Mouse (Mus musculus) gastrocnemius, postnatal 14 days (tissue): ENCODE results near the gene 2310022B05Rik. TPM values are rescaled to one million over a fixed set of nuclear protein-coding genes. Genes with fewer than 3 reads are reported as not detected.
A peak's percentile ranks its signal among the peaks of the same experiment; 100 is the strongest.

Source experiments
- DNase-seq: peaks from one replicate; pipeline ENCODE4 v3.0.0; 2021; ENCODE audit warnings: mixed read lengths
- intact Hi-C: fragments of 180-260 bp; cut with DNase I; formaldehyde crosslinking; loops from one replicate; pipeline ENCODE4 v1.15.1; 2025; ENCODE audit warnings: low total_unique reads
- long read RNA-seq, 2 experiments: library from polyadenylated mRNA; stranded (forward); transcript quantifications; one replicate each; pipeline ENCODE4 v2.0.0; 2021
- total RNA-seq, 2 experiments: library from RNA; stranded (reverse); gene quantifications; 2 replicates each; pipeline ENCODE4 v1.2.3; 2021

Gene 2310022B05Rik
- total RNA-seq = 10 to 100 TPM; 21.4 to 25.8 TPM
- long read RNA-seq, experiment 1, transcript 2310022B05Rik-201 (4 exons, 3,307 nt) = major isoform, 49 of 56 reads
- long read RNA-seq, experiment 1, partial matches to known transcripts = 3 of 56 reads
- long read RNA-seq, experiment 1, other reads (novel, unspliced or antisense) = 4 of 56 reads
- long read RNA-seq, experiment 2, transcript 2310022B05Rik-201 (4 exons, 3,307 nt) = major isoform, 51 of 58 reads
- long read RNA-seq, experiment 2, partial matches to known transcripts = 1 of 58 reads
- long read RNA-seq, experiment 2, other reads (novel, unspliced or antisense) = 6 of 58 reads

DNA sequence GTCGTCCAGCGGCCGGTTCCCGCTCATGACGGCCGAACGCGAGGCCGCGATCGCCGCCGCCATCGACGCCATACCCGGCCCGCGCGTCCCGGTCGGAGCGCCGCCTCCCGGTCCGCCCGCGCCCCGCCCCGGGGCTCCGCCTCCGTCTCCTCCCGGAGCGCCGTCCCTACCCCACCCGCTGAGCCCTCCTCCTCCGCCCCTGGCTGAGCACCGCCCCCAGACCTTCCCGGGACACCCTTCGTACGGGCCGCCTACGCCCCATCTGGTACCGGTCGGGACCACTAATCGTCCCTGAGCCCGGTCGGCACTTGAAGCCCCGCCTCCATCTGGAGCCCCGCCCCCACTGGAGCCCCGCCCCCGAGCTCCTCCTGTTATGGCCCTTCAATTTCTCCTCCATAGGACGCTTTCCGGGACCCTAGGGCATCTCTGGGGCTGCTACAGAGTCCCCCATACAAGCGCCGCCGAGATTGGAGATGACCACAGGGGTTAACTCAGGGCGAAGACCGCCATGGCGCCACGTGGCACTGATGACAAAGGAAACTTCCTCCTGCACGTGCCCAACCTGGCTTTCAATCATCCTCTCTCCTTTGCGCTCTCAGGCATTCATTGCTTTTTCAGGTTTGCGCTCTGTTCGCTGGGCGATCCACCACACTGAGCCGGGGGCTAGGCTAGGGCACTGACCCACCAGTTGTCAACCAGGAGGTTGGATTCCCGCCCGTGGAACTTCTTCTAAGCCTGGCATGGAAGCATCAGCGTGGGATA is at the start of gene 2310022B05Rik:
Gene 2310022B05Rik (minus strand): TSS at position 258 of the 762 bp plus-strand sequence.
- peak; percentile 91 for DNase-seq
- intact Hi-C loops = no loop called here

DNA sequence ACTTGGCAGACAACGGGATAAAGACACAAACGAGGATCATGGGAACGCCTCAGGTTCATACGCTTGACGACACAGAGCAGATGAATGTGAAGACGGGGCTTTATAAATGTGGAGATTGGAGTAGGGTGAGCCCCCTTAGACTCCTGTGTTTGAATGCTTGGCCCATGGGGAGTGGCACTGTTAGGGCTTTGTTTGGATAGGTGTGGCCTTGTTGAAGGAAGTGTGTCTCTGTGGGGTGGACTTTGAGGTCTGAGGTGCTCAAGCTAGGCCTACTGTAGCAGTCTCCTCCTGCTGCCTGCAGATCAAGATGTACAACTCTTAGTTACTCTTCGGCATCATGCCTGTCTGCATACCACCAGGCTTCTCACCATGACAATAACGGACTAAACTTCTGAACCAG is 42.7 kb upstream of the 2310022B05Rik start:
- no peak for DNase-seq
- intact Hi-C loops = no loop called here

DNA sequence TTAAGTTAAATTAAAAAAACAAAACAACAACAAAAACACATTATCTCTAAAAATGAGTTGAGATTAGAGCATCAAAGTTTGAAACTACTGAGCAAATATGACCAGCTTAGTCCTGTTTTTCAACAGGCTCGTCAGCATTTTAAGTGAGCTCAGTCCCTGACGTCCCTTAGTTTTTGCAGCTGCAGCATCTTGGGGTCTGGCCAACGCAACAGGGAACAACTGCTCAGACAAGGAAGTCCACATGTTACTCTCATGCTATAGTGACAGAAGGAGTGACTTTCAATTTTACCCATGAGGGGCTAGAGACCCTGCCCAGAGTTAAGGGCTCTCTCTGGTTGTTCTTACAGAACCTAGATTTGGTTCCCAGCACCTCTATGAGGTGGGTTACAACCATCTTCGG is 41.2 kb upstream of the 2310022B05Rik start:
- DNase-seq = no peak
- intact Hi-C loops = no loop called here

DNA sequence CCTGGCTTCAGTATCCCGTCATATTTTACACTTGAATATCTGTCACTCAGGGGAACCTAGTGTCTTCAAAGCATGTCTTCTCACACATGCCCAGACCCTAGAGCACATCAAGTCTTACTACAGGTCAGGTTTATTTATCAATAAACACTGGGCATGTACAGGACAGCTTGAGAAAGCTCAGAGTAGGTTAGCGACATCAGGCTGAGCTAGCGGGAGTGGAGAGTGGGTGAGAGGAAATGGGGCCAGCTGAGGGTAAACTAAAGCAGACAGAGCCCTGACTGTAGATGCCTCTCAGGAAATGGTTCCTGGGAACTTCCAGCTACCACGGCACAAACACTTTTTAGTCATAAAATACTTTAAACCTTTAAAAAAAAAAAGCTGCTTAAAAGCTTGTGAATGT is 40.4 kb upstream of the 2310022B05Rik start:
- intact Hi-C loops = no loop called here
- DNase-seq = no peak

DNA sequence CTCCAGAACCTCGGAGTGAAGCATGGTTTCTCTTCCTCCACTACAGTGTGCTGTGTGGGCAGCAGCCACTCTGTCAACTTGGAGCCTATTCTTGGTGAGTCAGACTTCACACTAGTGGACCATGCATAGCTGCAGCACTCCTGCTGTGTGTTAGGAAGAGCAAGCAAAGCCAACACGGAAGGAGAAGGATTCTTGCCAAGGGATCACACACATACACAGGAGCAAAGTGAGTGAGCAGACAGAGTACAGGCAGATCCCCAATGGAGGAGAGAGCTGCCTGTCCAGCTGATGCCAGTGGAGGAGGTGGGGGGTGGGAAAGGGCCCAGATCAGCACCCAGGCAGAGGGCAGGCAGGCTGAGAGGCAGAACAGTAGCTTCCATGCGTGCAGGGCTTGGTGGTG is 39.0 kb upstream of the 2310022B05Rik start:
- DNase-seq = no peak
- intact Hi-C loops = no loop called here

DNA sequence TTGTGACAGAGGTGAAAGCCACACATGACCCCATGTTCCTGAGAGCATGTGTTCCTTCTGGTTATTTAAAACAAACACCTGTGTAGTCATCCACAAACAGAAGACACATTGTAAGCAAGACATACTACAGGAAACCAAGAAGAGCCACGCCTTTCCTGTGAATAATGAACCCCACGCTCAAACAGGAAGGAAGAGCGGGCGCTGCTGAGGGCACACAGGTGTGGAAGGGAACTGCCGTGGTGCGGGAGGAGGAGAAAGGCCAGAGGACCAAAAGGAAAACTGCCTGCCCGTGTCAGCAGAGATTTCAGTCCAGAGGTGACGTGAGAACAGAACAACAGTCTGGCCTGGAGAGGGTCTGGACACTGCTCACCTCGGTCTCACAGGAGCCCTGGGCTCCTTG is 37.9 kb upstream of the 2310022B05Rik start:
- DNase-seq = no peak
- intact Hi-C loops = no loop called here

DNA sequence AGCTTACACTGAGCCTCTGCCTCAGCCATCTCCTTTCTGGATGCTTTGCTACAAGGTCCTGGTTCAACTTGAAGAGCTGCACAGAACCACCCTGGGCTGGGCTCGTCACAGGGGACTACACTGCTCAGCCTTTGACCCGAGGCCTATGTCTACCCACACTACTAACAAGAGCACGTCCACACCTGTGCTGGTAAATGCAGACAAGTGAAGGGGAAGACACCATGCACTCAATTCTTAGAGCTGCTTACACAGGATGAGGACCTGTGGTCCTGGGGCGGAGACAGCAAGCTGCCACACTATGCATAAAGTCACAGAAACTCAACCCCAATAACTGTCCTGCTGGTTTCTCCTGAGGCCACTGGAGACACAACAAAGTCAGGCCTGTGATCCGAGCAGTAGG is 37.1 kb upstream of the 2310022B05Rik start:
- no peak for DNase-seq
- intact Hi-C loops = no loop called here

DNA sequence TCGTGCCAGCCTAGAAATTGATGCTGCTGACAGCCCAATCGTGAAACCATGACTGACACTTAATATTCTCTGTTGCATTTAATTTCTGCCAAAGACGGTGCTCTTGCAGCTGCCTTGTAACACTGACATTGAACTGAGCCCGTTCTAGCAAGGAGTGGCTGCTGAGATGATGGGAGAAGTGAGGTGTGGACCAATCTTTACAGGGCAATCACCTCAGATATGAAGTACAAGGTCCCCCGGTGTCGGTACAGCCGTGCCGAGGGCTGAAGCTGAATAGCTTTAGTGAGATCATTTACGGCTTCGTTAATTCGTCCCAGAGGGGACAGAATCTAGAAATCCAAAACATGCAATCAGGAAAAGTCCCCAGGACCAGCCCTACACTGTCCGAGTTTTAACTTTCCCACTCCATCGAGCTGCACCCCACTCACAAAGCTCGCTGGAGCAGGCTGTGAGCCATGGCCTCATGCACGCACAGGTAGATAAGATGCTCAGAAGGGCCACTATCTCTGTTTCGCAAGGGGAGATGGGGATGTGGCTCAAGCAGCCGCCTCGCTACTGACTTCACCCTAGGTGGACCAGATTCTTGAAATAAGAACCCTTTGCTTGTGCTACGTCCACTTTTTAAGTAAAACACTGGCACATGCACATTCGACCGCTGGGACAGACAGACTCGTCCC is 32.4 kb upstream of the 2310022B05Rik start:
- DNase-seq = no peak
- intact Hi-C loops = no loop called here

DNA sequence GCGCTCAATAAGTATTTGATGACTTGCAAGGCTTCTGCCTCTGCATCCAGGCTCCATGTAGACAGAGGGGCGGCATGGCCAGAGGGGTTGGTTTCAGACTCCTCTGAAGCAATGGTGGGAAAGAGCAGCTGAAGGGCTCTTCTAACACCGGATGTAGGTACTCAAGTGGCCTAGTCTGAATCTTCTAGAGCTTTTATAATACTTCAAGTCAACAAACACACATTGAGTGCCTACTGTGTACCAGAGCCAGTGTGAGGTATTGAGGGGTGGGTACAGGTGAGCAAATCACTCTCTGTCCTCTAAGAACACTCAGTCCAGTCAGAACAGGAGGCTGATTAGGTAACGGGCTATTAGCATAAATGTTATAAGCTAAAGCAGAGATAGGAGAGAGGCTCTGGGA is 28.5 kb upstream of the 2310022B05Rik start:
- DNase-seq = no peak
- intact Hi-C loops = no loop called here

DNA sequence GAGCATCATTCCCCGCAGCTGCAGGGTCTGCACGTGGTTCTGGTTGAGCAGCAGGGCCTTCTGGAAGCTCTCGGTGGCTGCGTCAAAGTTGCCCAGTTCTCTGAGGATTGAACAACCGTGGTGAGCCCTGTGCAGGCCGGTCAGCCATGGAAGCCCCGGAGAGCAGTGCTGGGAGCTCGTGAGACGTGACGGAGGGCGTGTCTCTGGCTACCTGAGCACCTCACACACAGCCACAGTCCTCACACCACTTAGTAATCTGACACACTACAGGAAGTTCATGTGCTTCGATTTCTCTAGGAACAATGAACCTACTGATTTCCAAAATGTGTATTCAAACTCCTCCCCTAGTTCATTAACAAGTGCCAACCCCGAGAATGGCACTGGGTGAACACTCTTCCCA is 25.7 kb upstream of the 2310022B05Rik start:
- intact Hi-C loops = no loop called here
- DNase-seq = no peak

DNA sequence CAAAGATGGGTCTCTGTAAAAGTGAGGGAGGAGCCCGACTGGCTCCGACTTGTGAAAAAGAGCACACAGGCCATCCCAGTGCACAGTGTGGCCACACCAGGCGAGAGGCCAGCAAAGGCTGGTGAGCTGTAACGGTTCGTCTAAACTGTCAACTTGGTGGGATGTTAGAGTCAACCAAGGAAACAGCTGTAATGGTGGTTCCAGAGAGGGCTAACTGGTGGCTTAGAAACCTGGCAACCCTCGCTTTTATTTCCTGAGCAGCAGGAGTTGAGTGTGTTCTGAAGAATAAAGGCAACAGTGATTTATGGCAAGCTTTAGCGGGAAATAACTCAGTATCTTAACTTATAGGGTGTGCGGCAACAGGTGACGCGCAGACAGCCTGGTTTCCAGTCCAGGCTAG is 19.0 kb upstream of the 2310022B05Rik start:
- intact Hi-C loops = no loop called here

DNA sequence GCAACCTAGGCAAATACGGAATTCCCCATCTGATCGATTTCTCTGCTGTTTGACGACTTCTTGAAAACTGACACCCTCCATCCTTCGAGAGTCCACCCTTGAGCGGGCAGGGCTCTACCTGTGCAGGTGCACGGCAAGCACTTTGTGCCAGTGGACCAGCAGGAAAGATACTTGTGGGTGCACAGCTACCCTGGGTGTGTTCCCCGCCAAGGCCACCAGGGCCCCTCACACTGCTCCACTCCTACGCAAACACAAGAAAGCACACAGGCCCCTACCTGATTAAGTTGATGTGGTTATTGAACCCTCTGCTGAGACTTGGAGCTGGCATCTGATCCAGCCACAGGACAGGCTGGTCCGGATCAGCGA is 18.6 kb upstream of the 2310022B05Rik start:
- no peak for DNase-seq
- intact Hi-C loops = no loop called here

More for the DNA sequence above, 19.0 kb upstream of the 2310022B05Rik start:
- no peak for DNase-seq

DNA sequence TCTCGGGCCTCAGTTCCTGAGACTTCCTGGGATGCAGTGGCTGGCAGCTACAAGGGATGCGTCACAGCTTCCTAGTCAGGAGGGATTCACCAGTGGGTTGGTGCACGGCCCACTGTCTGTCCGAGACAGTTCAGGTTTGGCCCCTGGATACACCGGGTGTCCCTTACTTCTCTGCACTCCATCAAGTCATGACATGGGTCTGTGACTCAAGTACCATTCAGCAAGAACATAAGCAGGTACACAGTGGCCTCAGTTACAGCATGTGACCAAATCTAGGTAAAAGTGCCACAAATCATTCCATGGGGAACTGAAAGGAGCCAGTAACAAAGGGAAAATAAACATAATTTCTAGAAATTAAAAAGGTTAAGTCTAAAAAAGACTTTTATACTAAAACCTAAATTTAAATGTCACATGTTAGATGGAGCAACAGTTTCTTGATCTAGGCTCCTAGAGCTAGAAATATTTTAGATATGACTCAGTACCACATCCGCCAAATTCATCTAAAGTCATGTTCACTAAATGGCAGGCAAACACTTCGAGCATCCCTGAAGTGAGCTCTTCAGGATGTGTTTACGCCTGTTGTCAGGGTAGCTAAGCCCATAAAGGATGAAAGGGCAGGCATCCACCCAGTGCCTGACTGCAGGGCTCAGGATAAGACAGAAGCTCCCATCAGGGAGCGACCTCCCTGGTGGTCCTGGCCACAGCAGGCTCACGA is 18.1 kb upstream of the 2310022B05Rik start:
- DNase-seq = no peak
- intact Hi-C loops = no loop called here

DNA sequence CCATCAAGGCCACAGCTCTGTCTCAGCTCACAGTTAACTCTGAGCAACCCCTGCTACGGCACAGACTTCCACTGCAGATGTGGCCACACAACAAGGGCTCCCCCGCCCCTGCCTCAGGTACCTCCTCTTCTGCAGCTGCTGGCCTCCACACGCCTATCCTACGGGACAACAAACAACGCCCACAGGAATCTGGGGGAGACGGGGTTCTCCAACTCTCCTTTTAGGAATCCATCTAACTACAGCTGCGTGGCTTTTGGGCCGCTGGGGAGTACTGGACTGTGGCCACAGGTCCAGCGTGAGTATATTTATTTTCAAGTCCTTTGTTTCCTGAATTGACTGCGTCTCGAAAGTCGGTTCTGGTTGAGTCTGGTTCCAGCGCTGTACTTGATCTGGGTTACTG is 15.1 kb upstream of the 2310022B05Rik start:
- intact Hi-C loops = no loop called here

DNA sequence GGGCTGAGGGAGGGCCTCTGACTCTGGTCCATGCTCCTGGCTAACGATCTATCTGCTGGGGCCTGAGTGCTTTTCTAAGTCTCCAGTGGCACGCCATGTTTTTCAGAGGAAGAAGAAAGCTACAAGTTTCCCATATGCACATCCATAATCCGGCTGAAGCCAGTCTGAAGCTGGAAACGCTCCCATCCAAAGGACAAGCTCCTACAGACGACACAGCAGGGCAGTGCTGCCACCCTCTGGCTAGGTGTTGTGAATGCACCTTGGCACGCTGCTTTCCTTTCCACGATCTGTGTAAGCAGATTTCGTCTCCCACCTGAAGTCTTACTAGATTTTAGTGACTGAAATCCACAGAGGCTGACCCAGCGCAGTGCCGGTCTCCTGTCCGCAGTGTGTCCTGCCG is 14.3 kb upstream of the 2310022B05Rik start:
- intact Hi-C loops = no loop called here
- peak; percentile 83 for DNase-seq

More for the DNA sequence above, 15.1 kb upstream of the 2310022B05Rik start:
- DNase-seq = no peak

DNA sequence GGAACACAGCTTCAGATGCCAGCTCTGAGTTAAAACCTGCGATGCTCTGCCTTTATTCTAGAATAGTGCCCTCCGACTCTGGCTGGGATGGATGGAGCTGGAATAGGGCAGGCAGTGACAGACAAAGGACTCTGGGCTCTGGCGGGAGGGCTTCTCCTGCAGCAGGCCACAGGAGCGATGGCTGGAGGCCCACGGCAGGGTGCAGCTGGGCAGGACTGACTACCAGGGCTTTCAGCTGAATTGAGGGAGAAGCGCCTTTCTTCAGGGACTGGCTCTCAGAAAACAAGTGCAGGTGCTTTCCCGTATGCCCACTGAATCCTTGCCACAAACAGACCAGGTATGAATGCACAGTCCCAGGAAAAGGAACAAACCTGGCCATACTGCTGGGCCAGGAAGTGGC is 13.9 kb upstream of the 2310022B05Rik start:
- intact Hi-C loops = no loop called here

DNA sequence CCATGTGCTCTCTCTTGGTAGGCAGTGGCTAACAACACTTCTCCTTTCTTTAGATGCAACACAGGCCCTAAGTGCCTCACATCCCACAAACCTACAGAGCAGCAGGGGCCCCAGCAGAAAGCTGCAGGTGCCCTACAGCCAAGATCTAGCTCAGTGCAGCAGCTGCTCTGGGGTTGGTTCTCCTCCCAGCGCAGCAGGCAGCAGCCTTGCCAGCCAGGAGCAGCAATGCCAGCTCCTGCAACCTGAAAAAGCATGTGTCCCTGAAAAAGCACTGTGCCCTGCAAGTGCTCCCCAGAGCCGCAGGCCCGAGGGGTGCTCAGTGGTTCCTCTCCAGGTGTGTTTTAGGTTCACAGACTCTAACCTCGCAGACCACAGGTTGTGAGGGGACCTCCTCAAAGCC is 13.5 kb upstream of the 2310022B05Rik start:
- no peak for DNase-seq
- intact Hi-C loops = no loop called here

More for the DNA sequence above, 13.9 kb upstream of the 2310022B05Rik start:
- no peak for DNase-seq

DNA sequence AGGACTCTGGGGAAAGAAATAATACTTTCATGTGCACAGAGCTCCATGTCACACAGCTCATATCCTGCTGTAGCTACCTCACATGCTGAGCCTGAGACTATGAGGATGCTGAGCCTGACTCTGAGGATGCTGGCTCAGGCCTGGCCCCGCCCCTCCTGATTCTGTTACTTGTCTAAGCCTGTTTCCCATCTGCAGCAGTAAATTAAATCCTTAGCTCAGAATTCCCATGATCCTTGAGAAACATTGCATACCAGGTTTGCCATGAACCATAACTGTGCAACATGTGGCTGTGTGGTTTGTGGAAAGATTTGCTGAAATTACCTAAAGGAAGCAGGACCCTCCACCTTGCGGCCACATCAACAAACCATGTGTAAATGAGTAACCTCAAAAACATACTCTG is 9.2 kb upstream of the 2310022B05Rik start:
- intact Hi-C loops = no loop called here

DNA sequence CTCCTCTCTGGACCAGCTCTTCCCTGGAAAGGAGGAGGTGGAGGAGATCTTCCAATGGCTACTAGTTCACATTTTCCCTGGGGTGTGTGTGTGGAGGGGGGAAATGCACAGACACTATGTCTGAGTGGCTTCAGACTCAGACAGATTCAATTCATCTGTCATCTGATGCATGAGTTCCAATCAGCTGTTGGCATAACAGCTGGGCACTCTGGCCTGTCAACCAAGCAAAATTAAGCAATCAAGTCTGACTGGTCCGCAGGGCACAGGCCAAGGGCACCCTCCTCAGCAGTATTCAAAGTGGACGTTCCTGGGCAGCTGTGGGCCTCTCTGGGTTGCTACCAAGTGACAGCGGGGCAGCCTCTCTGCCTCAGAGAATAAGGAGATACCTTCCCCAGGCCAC is 5.6 kb upstream of the 2310022B05Rik start:
- peak; percentile 53 for DNase-seq
- intact Hi-C loops = no loop called here

More for the DNA sequence above, 9.2 kb upstream of the 2310022B05Rik start:
- DNase-seq = no peak

DNA sequence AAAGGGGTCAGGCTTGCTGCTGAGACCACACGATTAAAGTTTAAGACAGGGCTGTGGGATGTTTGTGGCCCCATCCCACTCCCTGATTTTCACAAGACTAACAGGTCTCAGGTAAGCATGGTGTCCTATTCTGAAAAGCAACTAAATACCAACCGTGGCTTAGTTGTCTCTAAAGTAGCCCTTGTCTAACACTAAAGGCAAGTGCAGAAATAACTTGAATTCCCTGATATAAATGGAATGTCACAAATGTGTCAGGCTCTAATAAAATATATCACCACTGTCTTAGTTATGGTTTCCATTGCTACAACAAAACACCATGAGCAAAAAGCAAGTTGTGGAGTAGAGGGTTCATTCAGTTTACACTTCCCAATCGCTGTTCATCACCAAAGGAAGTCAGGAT is 1.2 kb upstream of the 2310022B05Rik start:
- DNase-seq = no peak
- intact Hi-C loops = no loop called here
